Mouse (Mus musculus) embryonic facial prominence, embryonic 12.5 days (tissue): ENCODE data around the gene Hhat. TPM values are rescaled to one million over a fixed set of nuclear protein-coding genes. Genes with fewer than 3 reads are reported as not detected.

Experiments used
- polyA plus RNA-seq: library from polyadenylated mRNA; unstranded; fragments of >200 nt; fragmentation: Nextera tagmentation; extraction: Ambion mirVana; gene quantifications from 2 replicates; pipeline ENCODE4 v1.2.1, GENCODE M21; 2016

The Hhat gene
- polyA plus RNA-seq, 1 experiment from 2014 or later, result 10.4 TPM

Other genes starting within 250 kb of the Hhat start
- 69.6 and 80.7 TPM in 2 replicates for gene Sertad4, start 84.5 kb upstream of the Hhat start, polyA plus RNA-seq